Mouse (Mus musculus) v-Abl transformed pro-B cells (cell line): ENCODE data around the gene Gm10553.
"Not testable (repeated sequence)": the region's sequence is repeated elsewhere in the genome, so short reads cannot be mapped to it uniquely, and the experiment has no call there.

ENCODE experiments used
- in situ Hi-C, 2 experiments: fragments of 400-800 bp; cut with MboI; formaldehyde crosslinking; loops; one replicate each; pipeline ENCODE4 v1.15.1; 2025; ENCODE audit not compliant: unreplicated experiment in 2 of 2

The Gm10553 gene

DNA sequence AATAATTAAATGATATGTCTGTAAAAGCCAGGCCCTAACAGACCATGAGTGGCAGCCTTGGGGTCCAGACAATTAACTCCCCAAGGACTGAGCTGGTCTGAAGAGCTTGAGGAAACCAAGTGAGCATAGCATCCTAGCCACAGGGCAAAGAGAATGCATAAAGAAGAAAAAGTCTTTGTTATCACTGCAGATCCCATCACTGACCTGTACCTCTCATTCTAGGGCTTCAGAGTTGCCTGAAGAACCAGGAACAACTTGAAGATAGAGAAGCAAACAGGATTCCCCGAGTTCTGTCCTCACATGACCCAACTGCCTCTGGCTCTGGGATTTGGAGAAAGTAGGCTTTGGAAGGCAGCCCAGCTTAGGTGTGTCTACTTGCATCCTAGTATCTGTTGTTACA, at the start of gene Gm10553:
Gene Gm10553, plus strand, starts transcription at position 301 of the 400 bp plus-strand sequence.
- in situ Hi-C loops, result loop anchor here in 1 of 2 experiments (25.0 kb wide), 1 partner anchor 1363 kb away; no protein-coding TSS in a partner anchor

DNA sequence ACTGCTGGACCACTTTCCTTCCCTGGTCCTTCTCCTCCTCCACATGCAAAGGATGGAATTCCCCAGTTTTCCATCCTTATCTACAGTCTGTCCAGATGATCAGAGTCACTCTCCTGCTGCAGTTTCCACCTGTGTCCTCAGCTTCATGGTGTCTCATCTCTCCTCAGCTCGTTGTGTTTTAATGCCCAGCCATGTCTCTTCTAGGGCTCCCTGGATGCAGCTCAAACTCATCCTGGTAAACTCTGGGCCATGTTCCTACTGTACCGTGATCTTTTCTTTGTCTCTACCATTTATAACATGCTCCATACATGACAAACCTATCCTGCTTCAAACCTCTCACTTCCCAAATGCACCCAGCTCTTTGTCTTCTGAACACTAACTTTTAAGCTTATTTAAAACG, 28.3 kb upstream of the Gm10553 start:
- in situ Hi-C loops, result not testable (repeated sequence)

DNA sequence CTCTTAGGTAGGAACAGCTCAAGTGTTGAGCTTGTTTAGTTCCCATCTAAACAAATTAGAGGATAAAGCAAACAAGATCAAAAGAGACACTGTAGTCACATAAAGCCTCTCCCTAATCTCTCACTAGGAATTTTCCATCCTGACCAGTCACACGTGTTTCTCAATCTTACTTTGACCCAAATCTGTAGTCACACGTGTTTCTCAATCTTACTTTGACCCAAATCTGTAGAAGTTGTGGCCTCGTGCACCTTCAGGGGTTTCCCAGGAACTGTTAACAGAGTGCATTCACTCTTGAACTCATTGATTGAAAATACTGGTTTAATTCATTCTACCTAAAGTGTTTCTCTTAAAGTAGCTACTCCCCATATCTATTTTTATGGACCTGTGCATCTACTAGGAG, 26.9 kb upstream of the Gm10553 start:
- in situ Hi-C loops, result not testable (repeated sequence)

DNA sequence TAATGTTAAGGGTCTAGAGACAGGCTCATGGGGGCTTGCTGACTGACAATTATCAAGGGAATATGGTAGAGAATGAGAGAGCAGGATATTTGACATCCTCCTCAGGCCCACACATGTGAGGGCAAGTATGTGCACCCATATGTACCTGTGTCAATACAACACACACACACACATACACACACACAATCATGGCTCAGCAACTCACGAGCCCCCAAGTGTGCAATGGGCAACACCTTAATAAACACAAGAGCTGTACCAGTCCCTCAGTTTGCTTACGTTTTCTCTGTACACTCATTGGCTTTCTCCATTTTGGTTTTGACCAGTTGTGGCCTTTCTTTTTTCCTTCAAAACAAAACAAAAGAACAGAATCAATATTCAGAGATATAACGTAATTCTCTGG, 15.2 kb upstream of the Gm10553 start:
- in situ Hi-C loops, result not testable (repeated sequence)

DNA sequence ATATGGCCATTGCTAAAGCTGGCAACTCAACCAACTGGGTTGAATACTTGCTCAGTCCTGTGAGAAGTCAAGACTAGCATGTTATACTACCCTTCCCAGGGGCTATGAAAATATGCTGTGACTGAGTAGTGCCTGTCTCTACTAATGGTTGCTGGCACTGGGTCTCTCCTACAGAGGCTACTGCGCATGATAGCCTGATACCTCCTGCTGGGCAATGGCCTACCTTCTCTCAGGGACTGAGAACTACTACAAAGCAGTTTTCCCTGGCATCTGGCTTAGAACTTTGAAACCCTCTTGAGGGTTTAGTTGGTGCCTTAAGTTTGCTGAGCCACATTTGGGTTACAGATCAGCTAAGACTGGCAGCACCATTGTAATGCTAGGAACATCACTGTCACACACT, 13.8 kb upstream of the Gm10553 start:
- in situ Hi-C loops, result not testable (repeated sequence)

DNA sequence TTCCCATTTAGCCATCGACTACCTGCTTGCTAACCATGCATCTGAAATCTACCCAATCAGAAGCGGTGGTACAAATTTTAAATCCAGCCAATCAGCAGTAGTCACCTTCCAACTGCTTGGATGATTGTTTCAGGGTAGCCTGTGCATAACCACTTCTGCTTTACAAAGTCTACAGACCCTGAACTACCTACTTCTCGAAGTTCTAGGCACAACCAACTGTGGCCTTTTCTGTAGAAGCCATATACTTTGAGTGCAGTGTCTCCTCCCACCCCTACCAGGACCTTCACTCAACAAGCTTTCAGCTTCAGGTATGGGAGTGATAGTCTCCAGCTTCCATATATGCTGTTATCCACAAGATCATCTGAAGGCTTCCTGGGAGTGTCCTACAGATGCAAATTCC, 7.8 kb upstream of the Gm10553 start:
- in situ Hi-C loops, result not testable (repeated sequence)

DNA sequence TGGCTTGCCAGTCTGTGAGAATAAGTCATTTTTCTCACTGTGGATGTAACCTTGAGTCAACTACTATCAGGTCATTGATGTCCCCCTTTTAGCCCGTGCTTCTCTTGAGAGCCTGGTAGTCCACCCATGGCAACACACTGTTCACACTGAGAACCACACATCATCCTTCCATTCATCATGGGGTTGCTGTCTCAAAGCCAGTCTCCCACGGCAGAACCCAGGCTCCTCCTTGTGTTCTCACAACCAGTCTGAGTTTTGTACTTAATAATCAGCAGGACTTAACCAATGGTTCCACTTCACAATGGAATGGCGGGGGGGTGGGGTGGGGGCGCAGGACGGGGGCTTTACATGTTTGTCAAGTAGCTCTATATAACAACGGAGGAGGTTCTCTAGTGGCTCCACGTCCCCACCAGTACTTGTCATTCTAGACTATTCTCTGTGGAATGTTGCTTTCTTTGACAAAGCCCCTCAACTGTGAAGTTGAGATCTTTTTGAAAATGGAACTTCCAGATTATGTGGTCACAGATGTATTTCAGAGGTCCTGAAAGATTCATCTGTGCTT, 6.9 kb upstream of the Gm10553 start:
- in situ Hi-C loops, result not testable (repeated sequence)

DNA sequence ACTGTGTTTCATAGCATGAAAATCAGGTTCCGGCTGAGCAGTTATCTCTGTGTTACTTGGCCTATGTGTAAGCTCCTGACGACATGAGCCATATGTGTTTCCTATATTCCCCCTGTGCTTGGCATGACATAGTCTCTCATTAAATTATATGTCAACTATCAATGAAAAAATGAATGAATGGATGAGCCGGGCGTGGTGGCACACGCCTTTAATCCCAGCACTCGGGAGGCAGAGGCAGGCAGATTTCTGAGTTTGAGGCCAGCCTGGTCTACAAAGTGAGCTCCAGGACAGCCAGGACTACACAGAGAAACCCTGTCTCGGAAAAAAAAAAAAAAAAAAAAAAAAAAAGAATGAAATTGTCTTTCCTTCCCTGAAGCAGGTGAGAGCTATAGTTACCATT, 883 bp upstream of the Gm10553 start:
- in situ Hi-C loops, result not testable (repeated sequence)

DNA sequence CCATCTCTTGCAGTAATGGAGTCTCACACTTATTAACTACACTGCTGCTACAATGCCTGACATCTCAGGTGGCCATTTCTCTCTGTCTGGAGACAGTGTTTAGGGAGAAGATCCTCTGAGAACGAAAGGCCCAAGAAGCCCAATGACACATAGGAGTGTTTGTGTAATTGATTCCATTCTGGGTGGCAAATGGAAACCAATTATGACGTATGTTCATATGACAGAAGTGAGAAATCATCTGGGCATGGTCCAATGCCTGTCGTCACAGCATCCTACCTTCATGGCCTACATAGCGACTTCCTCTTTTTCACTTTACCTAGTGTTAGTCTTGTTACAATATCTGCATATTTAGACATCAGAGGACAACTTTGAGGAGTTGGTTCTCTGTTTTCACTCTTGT, 1.8 kb downstream of the Gm10553 start:
- in situ Hi-C loops, result loop anchor here in 1 of 2 experiments (25.0 kb wide), 1 partner anchor 1364 kb away; no protein-coding TSS in a partner anchor

DNA sequence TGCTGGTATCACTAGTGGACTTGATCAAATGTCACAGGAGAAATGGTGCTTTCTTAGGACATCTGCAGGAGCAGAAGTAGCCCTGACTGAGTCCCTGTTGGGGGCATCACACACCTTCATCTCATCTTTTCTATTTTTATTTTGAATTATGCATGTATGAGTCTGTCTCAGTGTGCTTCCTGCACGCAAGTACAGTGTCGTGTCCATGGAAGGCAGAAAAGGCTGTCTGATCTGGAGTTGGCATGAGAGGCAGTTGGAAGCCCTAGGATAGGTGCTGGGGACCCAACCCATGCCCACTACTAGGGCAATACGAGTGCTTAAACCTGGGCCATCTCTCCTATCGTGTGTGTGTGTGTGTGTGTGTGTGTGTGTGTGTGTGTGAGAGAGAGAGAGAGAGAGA, 5.4 kb downstream of the Gm10553 start:
- in situ Hi-C loops, result loop anchor here in 1 of 2 experiments (25.0 kb wide), 1 partner anchor 1368 kb away; no protein-coding TSS in a partner anchor

DNA sequence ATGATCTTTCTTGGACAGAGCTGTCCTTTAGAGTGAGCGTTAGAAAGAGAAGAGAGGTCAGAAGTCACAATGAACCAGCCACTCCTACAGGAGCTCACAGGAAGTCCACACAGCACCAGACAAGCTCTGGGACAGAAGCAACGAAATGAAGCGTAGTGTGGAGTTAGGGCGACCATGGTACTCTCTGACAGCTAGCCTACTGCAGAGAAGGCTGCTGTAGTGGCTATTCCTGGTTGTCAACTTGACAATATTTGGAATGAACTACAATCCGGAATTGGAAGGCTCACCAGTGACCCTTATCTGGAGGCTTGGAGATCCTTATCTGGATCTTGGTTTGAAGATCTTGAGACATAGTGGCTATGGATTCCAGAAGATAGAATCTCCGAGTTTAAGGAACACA, 6.0 kb downstream of the Gm10553 start:
- in situ Hi-C loops, result loop anchor here in 1 of 2 experiments (25.0 kb wide), 1 partner anchor 1369 kb away; no protein-coding TSS in a partner anchor

DNA sequence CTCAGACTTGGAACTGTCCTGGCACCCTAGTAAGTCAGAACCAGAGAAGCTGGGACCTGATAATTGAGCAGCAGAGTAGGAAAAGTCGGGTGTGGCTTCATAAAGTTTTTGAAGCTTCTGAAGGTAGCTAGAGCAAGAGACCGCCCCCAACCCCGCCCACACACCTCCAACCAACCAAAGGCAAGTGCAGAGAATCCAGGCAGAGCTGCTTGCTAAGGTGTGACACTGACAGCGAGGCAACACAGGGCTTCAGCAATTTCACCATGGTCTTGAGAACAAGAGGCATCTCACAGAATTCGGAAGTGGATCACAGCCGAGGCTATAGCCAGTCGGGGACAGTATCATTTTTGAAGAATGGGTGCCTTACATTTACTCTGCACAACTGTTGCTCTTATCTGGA, 9.8 kb downstream of the Gm10553 start, which contains the start of gene A530032D15Rik:
Gene A530032D15Rik, minus strand, starts transcription at position 101 of the 400 bp plus-strand sequence.
- in situ Hi-C loops, result loop anchor here in 1 of 2 experiments (10.0 to 25.0 kb wide), 2 partner anchors 625 to 1372 kb away; no protein-coding TSS in a partner anchor

DNA sequence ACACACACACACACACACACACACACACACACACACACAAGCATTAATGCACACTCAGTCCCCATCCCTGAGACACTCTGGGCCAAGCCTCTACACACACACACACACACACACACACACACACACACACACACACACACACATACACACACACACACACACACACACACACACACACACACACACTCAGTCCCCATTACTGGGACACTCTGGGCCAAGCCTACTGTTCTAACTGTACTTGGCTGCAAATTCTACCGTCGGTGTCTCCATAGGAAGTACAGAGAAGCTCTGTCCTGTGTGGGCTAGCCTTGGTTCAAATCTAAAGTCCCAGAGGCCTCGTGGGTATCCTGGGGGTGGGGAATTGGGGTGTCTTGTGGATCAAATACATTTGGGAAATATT, 10.9 kb downstream of the Gm10553 start:
- in situ Hi-C loops, result loop anchor here in 1 of 2 experiments (10.0 to 25.0 kb wide), 2 partner anchors 624 to 1374 kb away; no protein-coding TSS in a partner anchor

DNA sequence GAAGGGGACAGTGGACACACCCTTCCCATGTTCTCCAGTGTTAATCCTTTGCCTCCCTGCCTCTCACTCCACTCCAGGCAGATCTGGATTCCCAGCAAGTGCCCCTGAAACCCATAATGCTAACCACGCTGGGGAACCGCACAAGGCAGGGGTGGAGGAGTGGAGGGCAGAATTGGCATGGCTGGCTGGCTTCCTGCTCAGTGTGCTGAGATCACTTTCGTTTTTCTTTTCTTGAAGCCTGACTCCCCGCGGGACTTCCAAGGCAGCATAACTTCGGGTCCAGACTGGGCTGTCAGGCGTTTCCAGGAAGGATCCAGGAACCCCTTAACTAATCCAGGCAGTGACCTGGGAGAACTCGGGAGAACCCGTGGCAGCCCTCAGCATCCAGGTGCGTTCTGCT, 11.6 kb downstream of the Gm10553 start:
- in situ Hi-C loops, result loop anchor here in 1 of 2 experiments (10.0 to 25.0 kb wide), 2 partner anchors 623 to 1374 kb away; no protein-coding TSS in a partner anchor

DNA sequence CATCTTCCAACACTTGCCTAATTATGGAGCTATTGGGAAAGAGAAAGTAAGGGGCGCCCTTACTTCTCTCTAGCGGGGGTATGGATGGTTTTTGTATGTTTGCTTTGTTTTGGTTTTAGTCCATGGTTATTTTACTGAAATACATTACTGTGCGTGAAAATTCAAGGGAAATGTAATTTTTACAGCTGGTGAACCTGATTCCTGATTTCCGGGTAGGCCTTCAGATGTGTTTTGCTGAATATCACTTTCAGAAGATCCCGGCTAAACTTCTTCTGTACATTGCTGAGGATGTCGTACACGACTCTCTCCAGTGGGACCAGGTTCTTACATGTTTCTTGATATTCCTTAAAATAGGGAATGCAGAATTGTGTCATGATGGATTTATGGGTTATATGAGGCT, 12.3 kb downstream of the Gm10553 start:
- in situ Hi-C loops, result loop anchor here in 1 of 2 experiments (10.0 to 25.0 kb wide), 2 partner anchors 623 to 1375 kb away; no protein-coding TSS in a partner anchor

DNA sequence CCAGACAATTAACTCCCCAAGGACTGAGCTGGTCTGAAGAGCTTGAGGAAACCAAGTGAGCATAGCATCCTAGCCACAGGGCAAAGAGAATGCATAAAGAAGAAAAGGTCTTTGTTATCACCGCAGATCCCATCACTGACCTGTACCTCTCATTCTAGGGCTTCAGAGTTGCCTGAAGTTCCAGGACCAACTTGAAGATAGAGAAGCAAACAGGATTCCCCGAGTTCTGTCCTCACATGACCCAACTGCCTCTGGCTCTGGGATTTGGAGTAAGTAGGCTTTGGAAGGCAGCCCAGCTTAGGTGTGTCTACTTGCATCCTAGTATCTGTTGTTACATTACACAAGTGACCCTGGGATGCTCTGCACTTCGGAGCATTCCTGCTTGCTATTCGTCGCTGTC, 12.9 kb downstream of the Gm10553 start:
- in situ Hi-C loops, result loop anchor here in 1 of 2 experiments (10.0 to 25.0 kb wide), 2 partner anchors 622 to 1376 kb away; no protein-coding TSS in a partner anchor

DNA sequence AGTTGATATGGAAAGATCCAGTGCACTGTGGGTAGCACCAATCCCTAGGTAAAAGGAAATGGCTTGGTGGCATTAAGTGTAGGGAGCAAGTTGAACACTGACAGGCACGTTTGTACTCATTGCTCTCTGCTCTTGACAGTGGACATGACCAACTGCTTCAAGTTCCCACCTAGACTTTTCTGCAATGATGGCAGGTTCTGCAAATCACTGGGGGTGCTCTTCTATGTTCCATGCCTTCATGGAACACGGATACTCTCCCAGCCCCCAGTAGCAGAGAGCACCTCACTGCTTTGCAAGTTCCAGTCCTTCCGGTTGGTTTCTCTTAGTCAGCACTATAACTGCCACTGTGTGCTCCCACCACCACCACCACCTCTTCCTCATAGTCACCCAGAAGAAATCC, 14.1 kb downstream of the Gm10553 start:
- in situ Hi-C loops, result loop anchor here in 1 of 2 experiments (10.0 to 25.0 kb wide), 2 partner anchors 621 to 1377 kb away; no protein-coding TSS in a partner anchor

DNA sequence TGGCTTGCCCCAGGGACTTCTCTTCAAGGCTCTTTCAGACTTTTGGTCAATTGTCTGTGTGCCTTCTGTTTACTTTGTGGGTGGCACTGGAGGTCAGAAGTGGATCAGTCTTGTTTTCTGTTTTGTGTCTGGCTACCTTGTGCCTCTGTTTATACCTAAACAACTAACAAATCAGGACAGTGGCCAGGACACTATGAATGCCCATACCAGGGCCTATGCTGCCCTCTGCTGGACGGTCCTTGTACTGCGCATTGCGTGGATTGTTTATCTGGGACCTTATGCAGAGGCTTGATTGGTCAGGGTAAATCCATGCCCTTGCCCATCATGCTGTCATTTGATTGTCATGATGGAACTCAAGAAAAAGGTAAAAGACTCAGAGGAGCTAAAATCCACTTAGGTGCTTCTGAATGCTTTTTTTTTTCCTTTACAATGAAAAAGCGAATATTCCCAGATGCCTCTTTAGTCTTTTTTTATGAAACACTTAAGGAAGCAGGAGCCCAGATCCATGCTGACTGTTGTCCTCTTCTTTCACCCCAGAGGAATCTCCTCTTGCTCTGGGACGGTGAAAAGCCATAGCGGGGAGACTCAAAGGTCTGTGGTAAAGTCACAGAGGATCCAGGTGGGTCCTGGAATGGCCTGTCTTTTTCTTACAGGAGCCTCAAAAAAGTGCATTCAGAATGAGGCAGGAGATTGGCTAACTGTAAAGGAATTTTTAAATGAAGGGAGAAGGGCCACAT, 14.9 kb downstream of the Gm10553 start:
- in situ Hi-C loops, result loop anchor here in 1 of 2 experiments (10.0 to 25.0 kb wide), 2 partner anchors 620 to 1378 kb away; no protein-coding TSS in a partner anchor

DNA sequence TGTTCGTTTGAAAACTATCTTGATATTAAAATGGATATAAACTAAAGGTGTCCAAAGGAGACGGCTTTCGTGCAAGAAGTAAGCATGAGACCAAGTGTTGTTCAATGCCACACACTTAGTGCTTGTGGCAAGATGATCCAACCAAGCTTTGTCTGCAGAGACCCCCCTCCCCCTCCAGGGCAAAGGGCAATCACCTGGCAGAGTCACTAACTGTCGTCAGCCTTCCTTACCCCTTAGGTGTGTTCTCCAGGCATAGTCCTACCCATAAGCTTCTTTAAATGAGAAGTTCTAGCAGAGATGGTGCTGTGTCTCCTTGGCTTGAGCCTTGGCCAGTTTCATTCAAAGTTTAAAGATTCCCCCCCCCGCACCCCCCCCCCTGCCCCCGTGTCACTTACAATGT, 17.6 kb downstream of the Gm10553 start:
- in situ Hi-C loops, result loop anchor here in 1 of 2 experiments (10.0 to 25.0 kb wide), 2 partner anchors 617 to 1380 kb away; no protein-coding TSS in a partner anchor

DNA sequence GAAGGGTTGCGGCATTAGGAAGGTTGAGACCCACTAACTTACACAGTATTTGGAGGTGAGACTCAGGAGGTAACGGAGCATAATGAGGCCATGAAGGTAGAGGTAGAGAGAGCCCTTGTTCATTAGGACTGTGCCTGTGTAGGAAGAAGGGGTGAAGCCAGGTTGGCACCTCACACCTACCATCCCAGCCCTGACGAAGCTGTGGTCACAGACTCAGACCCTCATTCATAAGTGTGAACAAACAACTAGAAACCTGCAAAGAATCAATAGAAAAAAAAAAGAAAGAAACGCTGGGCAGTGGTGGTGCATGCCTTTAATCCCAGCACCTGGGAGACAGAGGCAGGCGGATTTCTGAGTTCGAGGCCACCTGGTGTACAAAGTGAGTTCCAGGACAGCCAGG, 18.4 kb downstream of the Gm10553 start:
- in situ Hi-C loops, result loop anchor here in 1 of 2 experiments (10.0 to 25.0 kb wide), 2 partner anchors 616 to 1381 kb away; no protein-coding TSS in a partner anchor

DNA sequence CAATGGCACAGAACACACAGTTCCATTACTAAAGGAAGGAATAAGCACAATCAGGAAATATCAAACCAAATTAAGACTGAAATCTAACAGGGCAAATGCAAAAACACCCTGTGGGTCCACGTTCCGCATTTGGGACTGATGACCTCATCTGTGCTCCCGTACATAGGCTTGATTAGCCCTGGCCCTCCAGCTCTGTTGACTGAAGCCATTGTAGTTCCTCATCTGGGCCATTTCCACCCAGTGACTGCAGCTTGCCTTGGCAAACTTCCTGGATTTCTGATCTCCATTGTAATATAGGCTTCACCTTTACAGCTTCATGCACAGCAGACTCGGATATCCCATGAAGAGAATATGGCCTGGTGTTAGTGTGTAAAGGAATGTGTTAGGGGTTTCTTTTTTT, 21.9 kb downstream of the Gm10553 start:
- in situ Hi-C loops, result loop anchor here in 1 of 2 experiments (25.0 kb wide), 1 partner anchor 1385 kb away; no protein-coding TSS in a partner anchor
